23 mouse cellular contexts compared by ENCODE assay signal in the genomic region with DNA sequence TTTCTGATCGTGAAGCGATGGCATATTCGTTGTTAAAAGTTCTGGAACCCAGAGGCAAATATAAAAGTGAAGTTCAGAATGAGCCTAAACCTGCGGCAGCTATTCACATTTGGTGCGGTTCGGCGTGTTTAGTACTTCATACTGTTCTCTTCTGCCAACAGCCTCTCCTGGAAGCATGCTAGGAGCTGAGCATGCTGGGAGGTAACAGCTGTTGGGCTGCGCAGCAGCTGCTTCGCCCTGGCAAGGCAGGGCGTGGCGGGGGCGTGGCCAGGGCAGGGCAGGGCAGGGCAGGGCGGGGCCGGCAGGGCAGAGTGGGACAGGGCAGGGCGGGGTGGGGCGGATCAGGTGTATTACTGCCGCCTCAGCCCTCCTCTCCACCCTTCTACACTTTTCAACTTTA.
DNase-seq lines count a peak whose midpoint lies in the region; ATAC-seq and TF ChIP-seq lines count a peak whose summit lies in the region.
"Had no signal": no experiment of that assay in that cellular context is flagged by ENCODE, and none has a peak within 500 bp of the region (broad histone marks: within the 10 kb centered on the region; RNA-seq: fewer than 3 reads in every experiment).

No protein-coding gene starts in this region.

- no peak overlapping the region for H3K27ac ChIP-seq in intestine, embryonic 16.5 days (ENCODE audit: low read length)
- H3K27ac ChIP-seq in intestine, embryonic 15.5 days = no peak overlapping the region
- no peak overlapping the region for H3K27ac ChIP-seq in lung, embryonic 16.5 days (ENCODE audit: low read length)
- no peak overlapping the region for H3K27ac ChIP-seq in limb, embryonic 10.5 days
- H3K27ac ChIP-seq in stomach, postnatal 0 days (replicated peaks) = no peak overlapping the region
- H3K27ac ChIP-seq: forebrain, embryonic 10.5 days; forebrain, embryonic 13.5 days; hindbrain, embryonic 10.5 days; hindbrain, embryonic 13.5 days had no signal

- no peaks in the 10 kb centered on the region for H3K4me1 ChIP-seq in intestine, embryonic 16.5 days (ENCODE audit: control insufficient read depth, insufficient read depth, low read length)
- H3K4me1 ChIP-seq in intestine, embryonic 15.5 days (replicated peaks) = no peaks in the 10 kb centered on the region
- H3K4me1 ChIP-seq in lung, embryonic 16.5 days (replicated peaks; ENCODE audit: control insufficient read depth, insufficient read depth, low read length) = no peaks in the 10 kb centered on the region
- no peaks in the 10 kb centered on the region for H3K4me1 ChIP-seq in limb, embryonic 10.5 days
- no peaks in the 10 kb centered on the region for H3K4me1 ChIP-seq in stomach, postnatal 0 days (replicated peaks; ENCODE audit: control insufficient read depth, insufficient read depth)
- H3K4me1 ChIP-seq: forebrain, embryonic 10.5 days; forebrain, embryonic 13.5 days; hindbrain, embryonic 10.5 days; hindbrain, embryonic 13.5 days had no signal

- no peaks in the 10 kb centered on the region for H3K36me3 ChIP-seq in intestine, embryonic 16.5 days (ENCODE audit: control insufficient read depth, insufficient read depth, low read length)
- no peaks in the 10 kb centered on the region for H3K36me3 ChIP-seq in intestine, embryonic 15.5 days
- H3K36me3 ChIP-seq in lung, embryonic 16.5 days (ENCODE audit: control insufficient read depth, insufficient read depth, low read length) = no peaks in the 10 kb centered on the region
- no peaks in the 10 kb centered on the region for H3K36me3 ChIP-seq in limb, embryonic 10.5 days
- H3K36me3 ChIP-seq in stomach, postnatal 0 days (ENCODE audit: control insufficient read depth, insufficient read depth, low read length) = no peaks in the 10 kb centered on the region
- H3K36me3 ChIP-seq: forebrain, embryonic 10.5 days; hindbrain, embryonic 10.5 days; hindbrain, embryonic 13.5 days had no signal

- 0 out of 2 replicates have a peak, but pooled peaks cover 2% of the 10 kb centered on the region for H3K9me3 ChIP-seq in intestine, embryonic 16.5 days (ENCODE audit: control insufficient read depth, low read length)
- no peaks in the 10 kb centered on the region for H3K9me3 ChIP-seq in intestine, embryonic 15.5 days
- no peaks in the 10 kb centered on the region for H3K9me3 ChIP-seq in lung, embryonic 16.5 days (ENCODE audit: control insufficient read depth, low read length)
- no peaks in the 10 kb centered on the region for H3K9me3 ChIP-seq in limb, embryonic 10.5 days (replicated peaks)
- H3K9me3 ChIP-seq in stomach, postnatal 0 days (ENCODE audit: control insufficient read depth, low read length) = no peaks in the 10 kb centered on the region
- H3K9me3 ChIP-seq: forebrain, embryonic 13.5 days; hindbrain, embryonic 10.5 days had no signal

- no peaks in the 10 kb centered on the region for H3K27me3 ChIP-seq in intestine, embryonic 16.5 days (replicated peaks; ENCODE audit: control insufficient read depth, insufficient read depth, low read length)
- H3K27me3 ChIP-seq in intestine, embryonic 15.5 days (replicated peaks) = no peaks in the 10 kb centered on the region
- H3K27me3 ChIP-seq in lung, embryonic 16.5 days (ENCODE audit: control insufficient read depth, insufficient read depth, low read depth, low read length) = no peaks in the 10 kb centered on the region
- H3K27me3 ChIP-seq in limb, embryonic 10.5 days (ENCODE audit: low read depth, poor library complexity, severe bottlenecking) = no peaks in the 10 kb centered on the region
- no peaks in the 10 kb centered on the region for H3K27me3 ChIP-seq in stomach, postnatal 0 days (ENCODE audit: control insufficient read depth, insufficient read depth, low read length)
- H3K27me3 ChIP-seq: forebrain, embryonic 13.5 days; hindbrain, embryonic 13.5 days had no signal

- DNase-seq in lung, postnatal 36 days = no peak
- DNase-seq in limb, embryonic 10.5 days (ENCODE audit: low spot score) = peak; percentile 28
- DNase-seq in stomach, postnatal 0 days (ENCODE audit: low spot score) = peak; percentile 19
- no peak for DNase-seq in MN1 (ENCODE audit: low spot score)
- DNase-seq in adrenal gland, adult 8-10 months = no peak
- DNase-seq: adrenal gland, adult 2 months; adrenal gland, postnatal 25 days; cerebellum, adult 11-12 months; cerebellum, adult 8-10 months; cerebellum, postnatal 10 days; gastrocnemius, postnatal 10 days; gastrocnemius, postnatal 36 days had no signal

- 77% methylated on average over 17 of the region's 17 CpGs for WGBS in intestine, embryonic 16.5 days
- 77% methylated on average over 17 of the region's 17 CpGs for WGBS in intestine, embryonic 15.5 days
- 73% methylated on average over 17 of the region's 17 CpGs for WGBS in lung, embryonic 16.5 days
- 72% methylated on average over 17 of the region's 17 CpGs for WGBS in limb, embryonic 10.5 days
- 80% methylated on average over 12 of the region's 17 CpGs for WGBS in stomach, postnatal 0 days

- 0 out of 2 replicates have a peak, but pooled peaks have one; percentile 28 for ATAC-seq in intestine, embryonic 16.5 days
- no peak for ATAC-seq in intestine, embryonic 15.5 days
- ATAC-seq in lung, embryonic 16.5 days (ENCODE audit: low read depth) = peak; percentile 38
- no peak for ATAC-seq in stomach, postnatal 0 days (ENCODE audit: low FRiP score, low TSS enrichment)
- ATAC-seq: CD4-positive, CD25-positive, alpha-beta regulatory T cell, adult 4 months; forebrain, embryonic 13.5 days; forebrain, embryonic 16.5 days; hindbrain, embryonic 16.5 days had no signal

- no peak overlapping the region for H3K9ac ChIP-seq in intestine, embryonic 16.5 days (ENCODE audit: low read depth, low read length)
- no peak overlapping the region for H3K9ac ChIP-seq in intestine, embryonic 15.5 days
- no peak overlapping the region for H3K9ac ChIP-seq in lung, embryonic 16.5 days (ENCODE audit: low read length)
- no peak overlapping the region for H3K9ac ChIP-seq in stomach, postnatal 0 days (ENCODE audit: low read length)
- H3K9ac ChIP-seq: forebrain, embryonic 13.5 days; hindbrain, embryonic 13.5 days had no signal

- no peak overlapping the region for H3K4me2 ChIP-seq in intestine, embryonic 16.5 days (ENCODE audit: low read depth, low read length)
- no peak overlapping the region for H3K4me2 ChIP-seq in intestine, embryonic 15.5 days (replicated peaks)
- no peak overlapping the region for H3K4me2 ChIP-seq in lung, embryonic 16.5 days (ENCODE audit: low read depth, low read length)
- no peak overlapping the region for H3K4me2 ChIP-seq in stomach, postnatal 0 days (replicated peaks; ENCODE audit: low read depth)
- H3K4me2 ChIP-seq: forebrain, embryonic 13.5 days; heart, embryonic 11.5 days; hindbrain, embryonic 13.5 days had no signal

- no peak for TF ChIP-seq CTCF in stomach, postnatal 0 days (IDR thresholded peaks at IDR 0.05; ENCODE audit: low read depth)

- TF ChIP-seq EP300 in stomach, postnatal 0 days (optimal IDR thresholded peaks at IDR 0.05) = no peak

- no peak overlapping the region for H3K4me3 ChIP-seq in intestine, embryonic 16.5 days (ENCODE audit: low read length)
- H3K4me3 ChIP-seq in intestine, embryonic 15.5 days (replicated peaks) = no peak overlapping the region
- H3K4me3 ChIP-seq in lung, embryonic 16.5 days (ENCODE audit: low read length) = no peak overlapping the region
- H3K4me3 ChIP-seq in limb, embryonic 10.5 days = no peak overlapping the region
- H3K4me3 ChIP-seq in stomach, postnatal 0 days (ENCODE audit: low read depth, low read length) = no peak overlapping the region
- H3K4me3 ChIP-seq: forebrain, embryonic 10.5 days; forebrain, embryonic 13.5 days; hindbrain, embryonic 10.5 days; hindbrain, embryonic 13.5 days had no signal

Comparison
In these comparisons a context has a peak if more than half of its experiments do, and no peak if none do; other contexts are left out.
1. ATAC-seq: peak in intestine, embryonic 16.5 days (single experiment) and lung, embryonic 16.5 days (single experiment); none in intestine, embryonic 15.5 days (single experiment) and stomach, postnatal 0 days (single experiment).
2. DNase-seq: peak in limb, embryonic 10.5 days (single experiment) and stomach, postnatal 0 days (single experiment); none in lung, postnatal 36 days (single experiment), MN1 (single experiment) and adrenal gland, adult 8-10 months (single experiment).